Mouse (Mus musculus): Measurements from ENCODE around the gene Pitpnc1.

GRCm38 (mm10) chr11:107431197-107431965, 39.1 kb downstream of the Pitpnc1 start:
- TF ChIP-seq CTCF (IDR thresholded peaks at IDR 0.05; ENCODE audit: borderline replicate concordance, insufficient read depth, low read depth, low read length) (no peak), POLR2A (IDR thresholded peaks at IDR 0.05; ENCODE audit: borderline replicate concordance, insufficient read depth, low read length) (no peak)
